Mouse (Mus musculus): ENCODE measurements around the gene Kank4.
"Not testable (repeated sequence)": the region's sequence is repeated elsewhere in the genome, so short reads cannot be mapped to it uniquely, and the experiment has no call there.

The Kank4 gene

GRCm38 (mm10) chr4:98826701-98827100 is 9.4 kb upstream of the Kank4 start:
- no peak for DNase-seq

DNA sequence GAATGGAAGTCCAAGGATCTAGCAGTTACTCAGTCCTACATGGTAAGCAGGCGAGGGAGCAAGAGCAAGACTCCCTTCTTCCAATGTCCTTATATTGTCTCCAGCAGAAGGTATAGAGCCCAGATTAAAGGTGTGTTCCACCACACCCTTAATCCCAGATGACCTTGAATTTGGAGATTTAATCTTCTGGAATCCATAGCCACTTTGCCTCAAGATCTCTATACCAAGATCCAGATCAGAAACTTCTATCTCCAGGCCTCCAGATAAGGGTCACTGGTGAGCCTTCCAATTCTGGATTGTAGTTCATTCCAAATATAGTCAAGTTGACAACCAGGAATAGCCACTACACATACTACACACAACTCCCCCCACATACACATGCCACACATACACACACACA is 6.4 kb upstream of the Kank4 start, which contains the start of gene I0C0044D17Rik:
Gene I0C0044D17Rik (minus strand): TSS at position 101 of the 400 bp plus-strand sequence.
- not testable (repeated sequence) for DNase-seq

GRCm38 (mm10) chr4:98823047-98823446 is 5.7 kb upstream of the Kank4 start:
- DNase-seq: no peak

- no peak for DNase-seq
Observed at GRCm38 (mm10) chr4:98822478-98822877, 5.1 kb upstream of the Kank4 start.

- no peak for DNase-seq
Observed at GRCm38 (mm10) chr4:98819216-98819755, 1.9 kb upstream of the Kank4 start.

- DNase-seq: no peak
Observed at GRCm38 (mm10) chr4:98816807-98817183, 542 bp downstream of the Kank4 start.

DNA sequence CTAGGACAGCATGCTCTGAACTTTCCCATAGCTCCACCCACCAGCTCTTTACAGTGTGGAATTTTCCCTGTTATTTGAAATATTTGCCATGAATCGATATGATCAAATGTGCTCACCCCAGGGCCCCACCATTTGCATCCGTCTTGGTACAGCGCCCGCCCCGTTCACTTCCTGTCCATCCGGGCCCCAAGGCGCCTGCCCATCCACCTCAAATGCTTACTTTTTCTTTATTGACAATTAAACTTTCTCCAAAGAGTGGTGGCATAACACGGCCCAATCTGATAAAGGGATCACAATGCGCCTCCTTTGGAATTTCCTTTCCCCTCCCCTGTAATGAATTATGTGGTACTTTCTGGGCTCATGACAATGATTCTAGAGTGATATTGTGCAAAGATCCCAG is 11.0 kb downstream of the Kank4 start:
- no peak for DNase-seq

DNA sequence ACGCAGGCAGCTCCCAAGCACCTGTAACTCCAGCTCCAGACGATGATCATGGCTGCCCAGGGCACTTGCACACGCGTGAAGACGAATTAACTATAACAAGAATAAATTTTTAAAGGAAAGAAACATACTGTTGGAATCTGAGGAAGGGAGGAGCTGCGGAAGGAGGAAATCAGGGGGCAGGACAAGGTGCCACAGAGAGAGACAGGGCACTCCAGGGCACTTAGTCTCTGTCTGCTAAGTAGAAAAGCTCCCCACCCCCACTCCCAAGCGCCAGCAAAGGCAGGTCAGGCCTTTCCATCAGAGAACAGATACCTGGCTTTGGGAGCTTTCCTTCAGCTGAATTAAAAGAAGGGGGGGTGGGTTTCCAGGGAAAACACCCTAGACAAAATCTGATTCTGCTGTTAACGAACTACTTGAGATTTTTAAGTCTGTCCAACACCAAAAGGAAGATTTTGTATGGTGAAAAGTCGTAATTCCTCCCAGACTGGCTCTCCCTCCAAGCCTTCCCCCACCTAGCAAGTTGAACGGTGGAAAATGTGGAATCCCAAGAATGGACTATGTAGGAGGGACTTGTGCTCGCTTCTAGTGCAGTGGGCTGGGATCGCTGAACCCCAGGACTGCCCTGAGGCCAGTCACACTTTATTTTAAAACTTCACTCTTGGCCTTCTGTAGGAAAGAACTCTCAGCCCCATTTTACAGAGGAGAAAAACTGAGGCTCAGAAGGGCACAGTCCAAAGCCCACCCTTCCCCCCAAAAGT is 11.9 kb downstream of the Kank4 start:
- DNase-seq: no peak

DNA sequence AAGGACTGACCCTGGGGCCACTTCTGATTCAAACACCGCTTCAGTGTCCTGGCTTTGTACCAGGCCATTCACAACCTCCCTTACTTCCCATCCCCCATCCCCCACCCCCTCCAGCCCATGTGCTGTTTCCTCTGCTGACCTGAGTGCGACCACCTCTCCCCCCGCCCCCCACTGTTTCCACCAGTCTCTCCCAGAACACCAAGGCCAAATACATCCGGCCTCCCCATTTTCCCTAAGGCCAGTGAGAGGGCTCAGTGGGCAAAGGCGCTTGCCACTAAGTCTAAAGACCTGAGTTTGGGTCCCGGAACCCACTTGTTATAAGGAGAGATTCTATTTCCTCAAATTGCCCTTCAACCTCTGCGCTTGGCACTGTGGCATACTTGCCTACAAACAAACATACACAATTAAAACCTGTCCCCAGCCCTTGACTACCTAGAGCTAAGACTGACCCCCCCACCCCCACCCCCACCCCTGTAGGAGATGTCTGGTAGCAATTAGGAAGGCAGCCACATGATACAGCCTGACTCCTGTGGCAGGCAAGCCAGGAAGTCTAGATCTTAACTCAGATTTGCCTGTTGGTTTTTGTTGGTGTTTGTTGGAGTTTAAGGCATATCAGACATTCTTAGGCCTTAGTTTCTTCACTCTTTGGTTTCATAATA is 12.7 kb downstream of the Kank4 start:
- DNase-seq: no peak

GRCm38 (mm10) chr4:98801775-98802174 is 15.6 kb downstream of the Kank4 start:
- DNase-seq: no peak

DNA sequence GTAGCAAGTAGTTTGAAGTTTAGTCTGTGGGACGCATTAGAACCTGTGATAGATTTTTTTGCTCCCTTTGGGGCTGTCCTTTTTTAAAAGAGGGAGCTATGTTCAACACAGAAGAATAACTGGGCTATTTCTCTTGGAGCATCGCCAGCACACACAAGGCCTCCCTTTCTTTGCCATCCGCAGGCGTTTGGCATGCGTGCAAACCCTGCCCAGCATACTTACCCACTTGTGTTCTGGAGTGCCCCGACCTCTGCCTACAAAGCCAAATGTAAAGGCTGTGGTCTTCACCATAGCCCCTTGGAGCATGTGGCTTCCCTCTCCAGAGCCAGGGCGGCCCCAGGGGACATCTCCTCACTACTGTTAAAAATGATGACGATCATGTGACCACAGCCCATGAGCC is 16.5 kb downstream of the Kank4 start:
- DNase-seq: no peak

GRCm38 (mm10) chr4:98796591-98797341 is 20.6 kb downstream of the Kank4 start:
- no peak for DNase-seq

GRCm38 (mm10) chr4:98795241-98795640 is 22.1 kb downstream of the Kank4 start:
- no peak for DNase-seq

GRCm38 (mm10) chr4:98793486-98793885 is 23.9 kb downstream of the Kank4 start:
- DNase-seq: no peak

DNA sequence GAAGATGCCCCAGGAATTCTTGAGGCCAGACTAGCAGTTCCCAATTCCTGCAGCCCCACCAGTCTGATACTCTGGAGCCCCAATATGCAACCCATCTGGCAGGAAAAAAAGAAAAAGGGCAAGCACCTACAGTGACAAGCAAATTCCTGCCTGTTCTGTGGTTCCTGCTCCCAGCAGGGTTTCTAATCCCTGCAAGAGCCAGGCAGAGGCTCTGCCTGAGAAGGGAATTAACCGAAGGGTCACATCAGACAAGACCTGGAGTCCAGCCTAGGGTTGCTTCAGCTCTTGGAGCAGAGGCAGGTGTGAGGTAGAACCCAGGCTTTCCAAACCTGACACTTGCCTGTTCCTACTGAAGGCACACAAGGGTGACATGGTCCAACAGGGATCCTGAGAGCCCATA is 26.6 kb downstream of the Kank4 start:
- no peak for DNase-seq

GRCm38 (mm10) chr4:98789861-98790311 is 27.5 kb downstream of the Kank4 start:
- DNase-seq: peak; percentile 11

- DNase-seq: no peak
Observed at GRCm38 (mm10) chr4:98789133-98789765, 28.1 kb downstream of the Kank4 start.

GRCm38 (mm10) chr4:98786281-98786680 is 31.1 kb downstream of the Kank4 start:
- no peak for DNase-seq

- DNase-seq: no peak
Observed at GRCm38 (mm10) chr4:98785851-98786250, 31.5 kb downstream of the Kank4 start.

GRCm38 (mm10) chr4:98778219-98778618 is 39.1 kb downstream of the Kank4 start:
- DNase-seq: no peak

GRCm38 (mm10) chr4:98777464-98777863 is 39.9 kb downstream of the Kank4 start:
- no peak for DNase-seq

DNA sequence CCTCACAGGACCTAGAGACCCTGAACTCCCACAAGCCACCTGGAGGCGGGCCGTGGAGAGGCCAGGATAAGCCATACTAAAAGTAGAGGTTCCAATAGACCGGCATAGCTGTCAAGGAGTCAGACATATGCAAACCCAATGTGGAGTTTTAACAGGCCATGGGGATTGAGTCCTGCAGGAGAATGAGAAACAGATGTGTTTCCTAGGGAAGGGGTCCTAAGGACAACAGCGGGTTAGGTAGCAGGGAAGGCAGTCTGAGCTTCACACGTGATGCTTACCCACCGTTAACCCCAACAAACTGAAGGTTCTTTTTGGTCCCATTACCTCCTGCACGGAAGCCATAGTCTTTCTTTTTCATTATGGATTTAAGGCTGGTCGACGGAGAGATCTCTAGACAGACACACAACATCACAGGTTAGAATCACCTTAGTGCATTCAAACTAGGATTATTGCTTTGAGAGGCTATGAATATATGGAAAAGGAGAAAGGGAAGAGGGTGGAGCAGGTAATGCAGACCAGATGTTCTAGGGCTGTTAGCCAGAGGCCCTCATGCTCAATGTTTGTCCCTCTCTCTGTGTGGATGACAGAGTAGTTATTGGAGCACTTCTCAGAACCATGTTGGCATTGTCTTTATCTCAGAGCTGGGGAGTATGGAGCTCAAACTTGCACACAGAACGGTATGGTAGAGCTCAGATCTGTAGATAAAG is 40.5 kb downstream of the Kank4 start:
- no peak for DNase-seq

All from liver (tissue).